Mouse (Mus musculus) layer of hippocampus, postnatal 14 days (tissue): ENCODE data around the gene Sh2d6. TPM values are rescaled to one million over a fixed set of nuclear protein-coding genes. Genes with fewer than 3 reads are reported as not detected.
"Not testable (repeated sequence)": the region's sequence is repeated elsewhere in the genome, so short reads cannot be mapped to it uniquely, and the experiment has no call there.

ENCODE experiments used
- DNase-seq, 2 experiments: peaks; one replicate each; pipeline ENCODE4 v3.0.0; 2021 to 2022; ENCODE audit warnings: low spot score in 2 of 2, mixed read lengths in 1 of 2
- total RNA-seq, 2 experiments: library from RNA; stranded (reverse); gene quantifications; 2 replicates each; pipeline ENCODE4 v1.2.3; 2021

Sh2d6 gene
- total RNA-seq, 2 experiments from 2014 or later, result 0.41 to 0.83 TPM

DNA sequence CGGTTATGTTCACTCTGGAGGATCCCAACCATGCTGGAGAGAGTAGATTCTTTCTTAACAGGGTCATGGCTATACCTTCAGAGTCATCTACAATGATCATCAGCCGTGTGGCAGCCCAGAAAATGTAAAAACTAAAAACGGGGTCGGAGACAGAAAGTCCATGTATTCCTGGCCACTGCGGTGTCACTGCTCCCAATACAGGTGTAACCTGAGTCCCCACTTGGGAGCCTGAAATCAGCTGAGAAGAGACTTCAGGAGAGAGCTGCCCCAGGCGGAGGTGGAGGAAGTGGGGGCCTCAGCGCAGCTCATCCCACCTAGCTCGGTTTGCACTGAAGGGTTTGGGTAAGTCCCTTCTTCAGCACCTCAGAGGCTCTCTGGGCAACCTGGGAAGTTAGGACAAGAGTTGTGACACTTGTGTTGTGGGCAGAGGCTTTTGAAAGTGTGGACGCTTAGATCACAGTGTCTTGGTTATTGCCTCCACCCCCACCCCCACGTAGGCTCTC is 16.5 kb upstream of the Sh2d6 start:
- DNase-seq, result no peak

DNA sequence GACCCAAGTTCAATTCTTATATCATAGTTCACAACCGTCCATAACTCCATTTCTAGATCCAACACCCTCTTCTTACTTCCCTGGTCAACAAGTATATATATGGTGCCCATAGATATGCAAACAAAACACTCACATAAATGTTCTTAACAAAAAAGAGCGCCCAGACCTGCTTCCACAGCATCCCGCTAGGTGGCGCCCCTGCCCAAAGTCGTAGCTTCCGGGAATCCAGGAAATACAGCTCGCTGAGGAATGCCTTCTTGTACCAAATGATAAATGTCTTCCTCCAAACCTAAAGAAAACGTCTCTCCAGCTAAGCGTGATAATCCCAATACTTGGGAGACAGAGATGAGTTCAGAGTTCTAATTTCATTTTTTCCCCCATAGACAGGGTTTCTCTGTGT is 13.7 kb upstream of the Sh2d6 start:
- peak; percentile 74 to 86 for DNase-seq

- peak; percentile 61 to 83 for DNase-seq
These were observed 12.7 kb upstream of the Sh2d6 start for GRCm38 (mm10) chr6:72534035-72534809.

DNA sequence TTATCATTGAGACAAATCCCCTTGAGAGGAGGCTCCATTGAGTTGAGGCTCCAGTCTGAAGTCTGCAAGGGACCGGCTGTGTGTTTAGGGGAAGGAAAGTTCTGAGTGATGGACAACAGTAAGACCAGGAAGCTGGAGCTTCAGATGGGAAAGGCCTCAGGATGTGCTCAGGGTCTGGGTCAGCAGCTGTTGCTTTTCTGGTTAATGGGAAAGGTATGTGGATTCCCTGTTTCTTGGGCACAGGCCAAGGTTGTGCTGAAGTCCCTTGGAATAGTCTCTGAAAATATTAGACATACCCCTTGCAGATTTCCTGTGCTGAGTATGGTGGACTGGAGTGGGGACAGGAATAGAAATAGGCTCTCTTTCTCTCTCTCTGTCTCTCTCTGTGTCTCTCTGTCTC is 12.0 kb upstream of the Sh2d6 start:
- not testable (repeated sequence) for DNase-seq

GRCm38 (mm10) chr6:72532580-72532979 is 11.1 kb upstream of the Sh2d6 start:
- DNase-seq, result no peak

DNA sequence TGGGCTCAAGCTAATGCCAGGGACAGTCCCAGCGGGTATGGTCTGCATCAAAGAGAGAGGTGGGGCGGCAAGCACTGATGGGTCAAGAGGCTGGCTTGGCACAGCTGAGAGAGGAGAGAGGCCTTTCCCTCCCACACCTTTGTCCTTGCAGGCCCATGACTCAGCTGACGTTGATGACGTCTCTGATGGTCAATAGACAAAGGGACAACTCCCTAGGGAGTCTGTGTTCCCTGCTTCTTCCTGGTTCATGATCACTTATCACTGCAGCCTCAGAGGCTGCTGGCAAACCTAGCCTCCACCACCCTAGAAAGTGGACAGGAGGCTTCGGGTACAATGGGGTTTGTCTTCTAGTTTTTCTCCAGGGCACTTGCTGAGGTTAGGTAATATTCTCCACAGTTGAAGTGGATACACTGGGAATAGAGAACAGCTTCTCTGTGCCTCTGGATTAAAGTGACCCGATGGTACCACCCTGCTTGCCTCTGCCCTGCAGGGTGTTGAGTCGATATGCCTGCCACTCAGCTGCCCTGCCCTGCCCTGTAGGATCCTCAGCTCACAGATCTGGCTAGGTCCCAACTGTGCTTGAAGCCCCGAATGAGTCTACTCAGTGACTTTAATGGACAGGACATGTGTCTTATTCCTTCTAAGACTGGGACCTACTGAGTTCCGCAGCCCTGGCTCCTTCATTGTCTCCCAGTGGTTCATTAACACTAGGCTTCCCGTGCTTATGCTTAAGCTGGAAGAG is 7.1 kb upstream of the Sh2d6 start:
- DNase-seq, result no peak

- DNase-seq, result no peak
These were observed 5.6 kb upstream of the Sh2d6 start for GRCm38 (mm10) chr6:72527070-72527469.

GRCm38 (mm10) chr6:72524160-72524559 is 2.7 kb upstream of the Sh2d6 start:
- DNase-seq, result no peak

DNA sequence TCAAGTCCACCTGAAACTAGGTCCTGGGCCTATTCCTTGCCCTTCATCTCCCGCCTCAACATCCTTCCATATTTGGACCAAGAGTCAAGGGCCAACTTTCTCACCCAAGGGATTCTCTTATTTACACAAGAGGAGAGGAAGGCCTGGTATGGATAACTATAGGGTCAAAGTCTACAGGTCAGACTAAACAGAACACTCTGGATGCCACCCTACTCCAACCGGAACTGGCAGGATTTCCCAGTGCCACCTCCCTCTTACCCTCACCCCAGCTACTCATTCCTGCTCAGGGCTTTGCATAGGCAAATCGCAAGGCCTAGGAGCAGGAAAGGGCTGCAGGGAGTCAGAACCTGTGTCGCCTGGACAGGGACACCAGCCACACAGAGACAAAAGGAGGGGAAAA is 1.7 kb upstream of the Sh2d6 start:
- no peak for DNase-seq

DNA sequence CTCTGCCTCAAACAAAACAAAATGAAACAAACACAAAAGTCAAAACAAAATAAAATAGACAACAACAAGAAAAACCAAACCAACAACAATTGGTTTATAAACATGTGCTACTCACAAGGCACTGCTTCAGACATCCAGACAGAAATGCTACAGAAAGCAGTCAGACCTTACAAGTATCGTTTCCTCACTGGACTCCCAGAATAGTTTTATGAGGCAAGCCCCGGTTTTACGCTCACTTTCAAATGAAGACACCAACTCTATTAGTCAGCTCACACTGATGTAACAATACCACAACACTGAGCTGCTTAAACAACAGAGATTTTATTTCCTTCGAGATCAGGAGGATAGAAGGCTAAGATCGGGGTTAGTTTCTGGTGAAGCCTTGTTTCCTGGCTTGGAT is 781 bp upstream of the Sh2d6 start:
- no peak for DNase-seq

GRCm38 (mm10) chr6:72520904-72521303 is 603 bp downstream of the Sh2d6 start:
- DNase-seq, result no peak

DNA sequence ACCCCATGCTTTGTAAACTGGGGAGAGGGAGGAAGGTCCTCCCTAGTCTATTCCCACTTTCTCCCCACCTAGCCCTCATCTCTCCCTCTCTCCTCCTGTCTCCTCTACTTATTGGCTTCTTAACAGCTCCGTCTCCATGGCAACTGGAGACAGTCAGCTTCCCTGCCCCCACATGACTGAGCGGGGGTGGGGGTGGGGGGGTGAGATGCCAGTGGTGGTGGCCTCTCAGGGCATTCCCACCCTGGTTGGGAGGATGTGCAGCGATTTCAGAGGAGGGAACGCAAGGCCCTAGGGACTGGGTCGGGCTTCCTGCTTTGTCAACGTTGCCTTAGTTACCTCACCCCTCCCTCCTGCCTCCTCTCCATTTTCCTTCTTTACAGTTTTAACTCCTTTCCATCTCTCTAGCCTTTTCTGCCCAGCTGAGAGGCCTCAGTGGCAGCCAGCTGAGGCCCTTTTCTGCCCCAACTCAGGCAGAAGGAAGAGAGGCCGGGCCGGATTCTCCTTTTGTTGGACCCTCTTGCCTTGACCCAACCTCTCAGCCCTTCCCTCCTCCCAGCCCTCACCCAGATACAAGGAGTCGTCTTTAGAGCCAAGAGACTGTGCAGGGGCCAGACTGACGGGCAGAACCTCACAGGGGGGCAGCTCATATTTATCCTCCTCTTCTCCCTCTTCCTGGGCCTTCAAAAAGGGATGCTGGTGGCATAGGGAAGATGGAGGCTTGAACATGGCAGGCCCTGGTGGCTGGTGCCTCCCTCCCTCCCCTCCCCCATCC is 1.4 kb downstream of the Sh2d6 start:
- peak in 1 of 2 experiments; percentile 63 for DNase-seq

DNA sequence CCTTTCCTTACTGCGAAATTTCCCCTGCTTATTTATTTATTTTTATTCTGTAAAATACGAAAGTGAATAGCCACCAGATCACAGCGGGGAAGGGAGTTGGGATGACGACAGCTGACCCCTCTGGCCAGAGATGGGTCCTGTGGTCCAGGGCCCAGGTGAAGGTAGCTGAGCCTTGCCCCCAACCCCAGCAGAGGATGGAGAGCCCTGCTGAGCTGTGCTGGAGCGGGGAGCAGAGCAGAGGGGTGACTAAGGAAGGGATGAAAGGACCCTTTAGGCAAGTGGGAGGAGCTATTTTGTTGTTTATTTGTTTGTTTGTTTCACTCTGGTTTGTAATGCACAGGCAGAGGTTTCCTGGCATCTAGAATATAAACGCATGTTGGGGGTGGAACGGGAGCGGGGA is 2.2 kb downstream of the Sh2d6 start:
- DNase-seq, result no peak

DNA sequence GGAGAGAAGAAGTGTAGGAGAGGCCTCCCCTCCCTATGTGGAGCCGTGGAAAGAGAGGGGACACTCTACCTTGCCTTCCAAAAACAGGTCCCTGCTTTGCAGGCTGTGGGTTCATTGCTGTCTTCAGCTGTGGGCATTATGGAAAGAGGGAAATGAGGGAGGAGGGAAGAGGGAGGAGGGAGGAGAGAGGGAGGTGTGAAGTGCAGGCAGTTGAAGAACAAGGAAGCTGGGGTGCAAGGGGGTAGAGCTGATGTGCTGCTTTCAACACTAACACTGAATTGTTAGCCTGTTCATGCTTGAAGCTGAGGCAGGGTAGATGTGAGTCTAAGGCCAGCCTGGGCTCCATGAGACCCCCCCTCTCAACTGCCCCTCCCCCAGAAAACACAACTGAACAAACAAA is 2.7 kb downstream of the Sh2d6 start:
- no peak for DNase-seq

GRCm38 (mm10) chr6:72515644-72516043 is 5.9 kb downstream of the Sh2d6 start:
- DNase-seq, result no peak

DNA sequence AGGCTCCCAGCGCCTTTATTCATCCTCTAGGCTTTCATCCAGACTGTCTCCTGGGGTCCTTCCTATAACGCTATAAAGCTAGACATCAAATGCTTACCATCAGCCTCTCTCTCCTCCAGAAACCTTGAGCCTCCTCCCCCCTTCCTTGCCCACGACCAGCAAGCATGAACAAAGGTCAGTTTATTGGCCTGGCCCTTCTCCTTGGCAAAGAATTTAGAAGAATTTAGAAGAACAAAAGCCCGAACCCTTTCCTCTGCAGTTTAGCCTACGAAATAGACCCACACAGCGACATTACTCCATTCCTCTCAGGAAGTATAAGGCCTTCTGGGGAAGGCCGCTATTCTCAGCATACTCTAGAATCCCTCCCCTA is 8.5 kb downstream of the Sh2d6 start:
- DNase-seq, result no peak

DNA sequence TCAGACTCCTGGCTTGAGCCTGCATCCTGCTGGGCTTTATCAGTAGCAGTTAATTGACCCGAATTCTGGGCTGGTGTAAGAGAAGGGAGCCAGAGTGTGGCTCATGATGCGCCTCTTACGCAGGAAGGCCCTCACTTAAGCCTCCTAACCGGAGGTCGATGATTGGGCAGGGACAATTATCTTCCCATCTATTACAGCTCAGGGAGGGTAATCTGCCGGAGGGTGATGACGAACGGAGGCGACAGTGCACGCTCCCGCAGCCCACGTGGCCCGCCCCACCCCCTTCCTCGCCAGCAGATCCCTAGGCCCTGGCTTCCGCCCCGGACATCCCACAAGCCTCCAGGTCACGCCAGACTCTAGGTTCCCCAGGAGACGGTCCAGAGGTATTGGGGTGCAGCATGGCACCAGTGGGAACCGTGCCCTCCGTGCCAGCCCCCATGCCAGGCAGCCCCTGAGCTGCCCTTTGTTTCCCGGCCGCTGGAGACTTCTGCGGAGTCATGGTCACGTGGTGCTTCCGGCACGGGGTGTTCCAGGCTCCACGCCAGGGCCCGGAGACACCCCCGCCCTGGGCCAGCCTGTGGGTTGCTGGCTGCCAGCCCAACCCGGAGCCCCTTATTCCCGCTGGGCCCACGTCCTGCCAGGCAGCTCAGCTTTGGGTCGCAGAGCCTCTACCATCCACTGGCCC is 9.0 kb downstream of the Sh2d6 start:
- DNase-seq, result peak; percentile 93

- DNase-seq, result no peak
These were observed 10.7 kb downstream of the Sh2d6 start for GRCm38 (mm10) chr6:72510686-72511421.

DNA sequence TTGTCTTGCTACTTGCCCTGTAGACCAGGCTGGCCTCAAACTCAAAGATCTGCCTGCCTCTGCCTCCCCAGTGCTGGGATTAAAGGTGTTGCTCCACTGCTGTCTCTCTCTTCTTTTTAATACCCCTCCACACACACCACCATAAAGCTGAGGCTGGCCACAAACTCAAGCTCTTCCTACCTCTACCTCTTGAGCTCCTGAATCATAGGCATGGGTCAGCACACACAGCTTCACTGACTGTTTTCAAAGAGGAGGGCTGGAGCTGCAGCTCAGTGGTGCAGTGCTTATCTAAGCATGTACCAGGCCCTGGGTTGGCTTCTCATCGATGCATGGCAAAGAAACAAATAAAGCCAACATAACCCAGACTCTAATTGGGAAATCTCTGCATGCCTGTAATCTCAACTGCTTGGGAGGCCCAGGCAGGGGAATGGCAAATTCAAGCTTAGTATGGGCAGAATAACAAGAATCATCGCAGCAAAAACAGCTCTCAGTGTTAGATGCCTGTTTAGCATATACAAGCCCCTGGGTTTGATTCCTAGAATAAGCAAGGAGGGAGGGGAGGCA is 11.6 kb downstream of the Sh2d6 start:
- DNase-seq, result no peak

DNA sequence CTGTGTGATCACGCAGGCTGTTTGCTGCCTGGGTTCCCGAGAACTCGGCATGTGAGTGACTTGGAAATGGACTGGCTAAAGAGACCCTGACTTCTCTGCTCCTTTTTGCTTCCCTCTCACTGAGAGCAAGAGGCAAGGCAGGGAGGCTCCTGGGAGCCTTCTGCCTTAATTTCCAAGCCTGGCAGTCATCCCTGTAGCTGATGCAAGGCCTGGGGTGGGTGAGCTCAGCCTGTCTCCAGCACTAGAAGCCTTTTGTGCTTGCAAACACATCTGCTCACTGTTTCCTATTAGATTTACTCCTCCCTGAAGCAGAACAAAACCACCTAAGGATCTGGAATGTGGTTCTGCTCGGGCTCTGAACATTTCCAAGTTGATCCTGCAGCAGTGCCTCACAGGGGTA is 12.9 kb downstream of the Sh2d6 start:
- no peak for DNase-seq
